Mouse (Mus musculus): ENCODE data around the gene Ankrd28. TPM values are rescaled to one million over a fixed set of nuclear protein-coding genes. Genes with fewer than 3 reads are reported as not detected.
"Not testable (repeated sequence)": the region's sequence is repeated elsewhere in the genome, so short reads cannot be mapped to it uniquely, and the experiment has no call there.

The Ankrd28 gene
- 10 to 100 TPM; 26.9 to 28.7 TPM for total RNA-seq (2021)
- long read RNA-seq, experiment 1, full-length matches to known transcripts, result 2 of 4 reads
- long read RNA-seq, experiment 1, partial matches to known transcripts, result 0 of 4 reads
- long read RNA-seq, experiment 1, other reads (novel, unspliced or antisense), result 2 of 4 reads
- long read RNA-seq, experiment 2, full-length matches to known transcripts, result 2 of 7 reads
- long read RNA-seq, experiment 2, partial matches to known transcripts, result 1 of 7 reads
- long read RNA-seq, experiment 2, other reads (novel, unspliced or antisense), result 4 of 7 reads

GRCm38 (mm10) chr14:31830571-31831369, at the start of gene Ankrd28:
Gene Ankrd28, minus strand, starts transcription at chr14:31830651.
- DNase-seq, result peak; percentile 97 to 98
- intact Hi-C loops (cut with DNase I), result loop anchor here (5.0 kb wide), 1 partner anchor 62 kb away; no protein-coding TSS in a partner anchor

DNA sequence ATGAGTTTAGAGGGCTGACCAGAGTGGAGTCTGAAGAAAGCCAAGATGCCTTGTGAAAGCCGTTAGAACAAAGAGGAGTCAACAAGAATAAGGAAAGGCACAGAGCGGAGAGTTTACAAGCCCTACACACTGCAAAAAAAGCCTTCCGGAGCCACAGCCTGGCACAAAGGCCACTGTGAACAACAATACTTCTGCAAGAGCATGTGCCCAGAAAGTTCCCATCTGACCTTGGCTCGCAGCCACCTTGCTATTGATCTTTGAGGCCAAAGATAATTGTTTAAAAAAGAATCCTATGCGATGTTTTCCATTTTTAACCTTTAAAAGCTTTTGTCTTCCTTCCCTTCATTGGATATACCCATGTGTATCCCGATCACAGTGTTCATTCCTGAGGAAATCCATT, 49.0 kb upstream of the Ankrd28 start:
- DNase-seq, result no peak
- intact Hi-C loops (cut with DNase I), result no loop called here

DNA sequence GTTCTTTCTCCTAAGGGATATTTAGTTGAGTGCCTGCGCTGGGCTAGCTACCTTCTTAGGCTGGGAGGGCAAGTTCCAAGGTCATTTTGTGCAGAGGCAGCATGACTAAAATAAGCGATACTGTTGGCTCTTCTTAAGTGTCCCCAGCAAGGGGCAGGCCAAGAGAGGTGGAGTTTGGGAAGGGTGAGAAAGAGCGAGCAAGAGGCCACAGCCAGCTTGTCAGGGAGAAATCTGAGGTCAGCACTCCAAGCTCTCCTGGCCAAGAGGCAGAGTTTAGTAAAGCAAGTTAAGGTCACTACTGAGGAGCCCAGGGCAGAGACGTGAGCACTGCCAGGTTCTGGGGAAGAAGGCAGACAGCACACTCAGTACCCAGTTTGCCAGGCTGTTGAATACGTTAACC, 41.7 kb upstream of the Ankrd28 start:
- intact Hi-C loops (cut with DNase I), result no loop called here
- DNase-seq, result peak; percentile 33 to 50

- intact Hi-C loops (cut with DNase I), result no loop called here
- no peak for DNase-seq
Observed at GRCm38 (mm10) chr14:31870436-31870835, 40.0 kb upstream of the Ankrd28 start.

- no peak for DNase-seq
- intact Hi-C loops (cut with DNase I), result no loop called here
Observed at GRCm38 (mm10) chr14:31868591-31868990, 38.1 kb upstream of the Ankrd28 start.

DNA sequence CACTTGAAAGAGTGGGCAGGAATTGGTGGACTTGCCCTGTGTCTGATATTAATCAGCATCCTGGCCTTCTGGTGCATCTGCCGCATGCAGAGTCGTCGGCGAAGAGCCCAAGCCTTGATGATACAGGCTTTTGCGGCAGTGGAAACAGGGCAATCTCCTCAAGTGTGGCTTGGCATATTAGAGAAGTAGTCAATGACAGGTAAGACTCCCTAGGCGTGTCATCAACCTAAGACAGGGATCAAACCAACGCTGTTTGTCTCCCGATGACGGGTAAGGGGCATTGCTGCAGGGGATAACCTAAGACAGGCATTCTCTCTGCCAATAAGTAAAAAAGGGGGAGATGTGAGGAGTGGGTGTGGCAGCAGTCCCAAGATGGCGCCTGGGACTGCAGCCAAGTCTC, 35.9 kb upstream of the Ankrd28 start:
- intact Hi-C loops (cut with DNase I); DNase-seq: not testable (repeated sequence)

DNA sequence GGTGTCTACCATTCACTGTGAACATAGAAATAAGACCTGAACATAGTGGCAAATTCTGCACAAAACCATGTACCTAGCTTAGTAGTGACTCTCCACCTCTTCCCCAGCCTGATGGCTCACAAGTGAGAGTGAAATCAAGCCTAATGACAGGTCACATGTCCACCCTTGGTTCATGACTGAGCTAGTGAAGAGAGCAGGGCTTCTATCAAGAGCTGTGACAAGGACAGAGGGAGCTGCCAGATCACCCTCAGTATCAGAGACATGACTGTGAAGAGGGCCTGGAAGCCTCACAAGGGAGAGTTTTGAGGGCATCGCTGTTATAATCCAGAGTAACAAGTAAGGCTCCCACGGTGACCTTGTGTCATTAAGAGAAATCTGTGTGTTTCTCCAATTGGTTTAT, 28.2 kb upstream of the Ankrd28 start:
- intact Hi-C loops (cut with DNase I), result no loop called here
- no peak for DNase-seq

DNA sequence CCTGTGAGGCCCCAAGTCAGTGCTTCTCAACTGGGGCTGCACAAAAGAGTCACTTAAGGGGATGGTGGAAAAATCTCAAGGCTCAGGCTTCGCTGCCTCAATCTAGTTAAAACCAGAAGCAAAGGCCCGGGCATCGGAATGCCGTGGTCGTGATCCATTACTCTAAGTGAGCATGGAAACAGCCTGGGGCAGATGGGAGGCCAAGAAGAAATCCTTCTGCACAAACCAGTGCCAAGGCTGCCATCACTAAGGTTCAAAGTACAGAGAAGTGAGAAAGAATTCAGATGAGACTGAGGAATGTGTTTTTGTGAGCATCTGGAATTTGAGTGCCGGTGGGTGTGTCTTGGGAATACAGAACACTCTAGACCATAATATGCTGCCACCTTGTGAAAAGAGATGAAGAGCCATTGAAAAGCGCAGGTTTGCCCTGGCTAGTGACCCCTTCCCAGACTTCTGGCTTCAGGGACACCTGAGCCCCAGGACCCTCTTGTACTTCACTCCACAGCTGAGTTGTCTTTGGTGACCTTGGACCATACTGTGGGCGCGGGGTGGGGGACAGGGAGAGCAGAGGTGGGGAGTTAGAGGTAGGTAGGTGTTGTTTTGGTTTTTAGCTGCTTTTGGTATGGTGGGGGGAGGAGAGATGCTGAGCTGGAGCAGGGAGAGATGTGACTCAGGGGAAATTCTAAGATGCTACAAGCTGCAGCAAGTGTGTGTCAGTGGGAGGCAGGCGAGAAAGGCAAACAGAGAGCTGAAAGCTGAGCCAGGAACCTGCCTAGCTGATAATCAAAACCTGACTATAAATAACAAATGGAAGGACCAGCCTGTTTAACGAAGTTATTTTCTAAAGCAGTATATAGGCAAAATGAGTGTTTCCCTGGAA, 26.9 kb upstream of the Ankrd28 start:
- intact Hi-C loops (cut with DNase I), result no loop called here
- no peak for DNase-seq

GRCm38 (mm10) chr14:31856007-31856406, 25.6 kb upstream of the Ankrd28 start:
- intact Hi-C loops (cut with DNase I), result no loop called here
- DNase-seq, result no peak

DNA sequence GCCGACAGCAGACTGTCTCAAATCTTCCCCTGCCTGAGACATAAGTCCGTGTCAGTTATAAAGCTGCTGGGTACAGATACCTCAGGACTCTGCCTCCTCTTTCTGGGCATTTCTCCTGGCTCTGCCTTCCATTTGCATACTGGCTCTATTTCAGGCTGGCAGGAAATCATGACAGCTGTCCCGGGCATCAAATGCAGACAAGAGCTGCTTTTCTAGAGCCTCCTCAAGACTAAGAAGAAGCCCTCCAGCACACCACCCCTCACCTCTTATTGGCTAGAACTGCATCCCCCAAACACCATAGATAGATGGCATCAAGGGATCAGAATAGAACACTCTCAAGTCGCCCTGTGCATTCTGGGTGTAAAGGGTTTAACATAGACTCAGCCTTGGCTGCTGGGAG, 24.2 kb upstream of the Ankrd28 start:
- no peak for DNase-seq
- intact Hi-C loops (cut with DNase I), result no loop called here

GRCm38 (mm10) chr14:31843571-31843970, 13.1 kb upstream of the Ankrd28 start:
- no peak for DNase-seq
- intact Hi-C loops (cut with DNase I), result no loop called here

- no peak for DNase-seq
- intact Hi-C loops (cut with DNase I), result loop anchor here (5.0 kb wide), 1 partner anchor 60 kb away; no protein-coding TSS in a partner anchor
Observed at GRCm38 (mm10) chr14:31832022-31832421, 1.6 kb upstream of the Ankrd28 start.

- no peak for DNase-seq
- intact Hi-C loops (cut with DNase I), result loop anchor here (5.0 kb wide), 1 partner anchor 61 kb away; no protein-coding TSS in a partner anchor
Observed at GRCm38 (mm10) chr14:31831370-31831712, 890 bp upstream of the Ankrd28 start.

- DNase-seq, result peak; percentile 54 to 63
- intact Hi-C loops (cut with DNase I), result loop anchor here (5.0 kb wide), 1 partner anchor 62 kb away; no protein-coding TSS in a partner anchor
Observed at GRCm38 (mm10) chr14:31829761-31830562, 489 bp downstream of the Ankrd28 start.

DNA sequence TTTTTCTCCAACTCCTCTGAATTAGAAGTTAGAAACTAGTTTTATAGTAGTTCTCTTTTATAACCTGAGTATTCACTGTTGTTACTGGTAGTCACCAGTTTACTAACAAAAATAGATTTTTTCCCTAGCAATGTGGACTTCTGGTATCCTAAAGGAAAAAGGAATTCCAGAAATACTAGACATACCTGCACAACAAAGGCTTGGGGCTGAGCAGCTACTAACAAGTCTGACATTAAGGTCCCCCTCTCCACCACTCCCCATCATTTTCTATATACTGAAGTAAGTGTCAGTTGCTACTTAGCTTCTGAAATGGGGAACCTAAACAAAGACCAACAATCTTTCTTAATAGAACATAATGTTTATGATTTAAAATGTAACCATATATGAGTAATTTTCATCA, 3.2 kb downstream of the Ankrd28 start:
- intact Hi-C loops (cut with DNase I), result no loop called here
- no peak for DNase-seq

DNA sequence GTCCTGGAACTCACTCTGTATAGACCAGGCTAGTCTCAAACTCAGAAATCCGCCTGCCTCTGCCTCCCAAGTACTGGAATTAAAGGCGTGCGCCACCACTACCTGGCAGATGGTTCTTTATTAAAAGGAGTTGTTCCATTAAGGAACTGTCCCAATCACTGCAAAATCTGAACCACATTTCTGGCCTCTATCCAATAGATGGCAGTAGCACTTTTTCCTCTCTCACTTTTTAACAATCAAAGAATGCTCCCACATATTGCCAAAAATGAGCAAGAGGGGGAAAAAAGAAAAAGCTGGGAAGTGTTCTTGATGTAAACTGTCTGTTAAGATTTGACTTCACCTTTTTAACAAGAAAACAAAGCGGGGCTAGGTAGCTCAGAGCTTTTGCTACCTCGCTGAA, 20.5 kb downstream of the Ankrd28 start:
- intact Hi-C loops (cut with DNase I), result no loop called here

DNA sequence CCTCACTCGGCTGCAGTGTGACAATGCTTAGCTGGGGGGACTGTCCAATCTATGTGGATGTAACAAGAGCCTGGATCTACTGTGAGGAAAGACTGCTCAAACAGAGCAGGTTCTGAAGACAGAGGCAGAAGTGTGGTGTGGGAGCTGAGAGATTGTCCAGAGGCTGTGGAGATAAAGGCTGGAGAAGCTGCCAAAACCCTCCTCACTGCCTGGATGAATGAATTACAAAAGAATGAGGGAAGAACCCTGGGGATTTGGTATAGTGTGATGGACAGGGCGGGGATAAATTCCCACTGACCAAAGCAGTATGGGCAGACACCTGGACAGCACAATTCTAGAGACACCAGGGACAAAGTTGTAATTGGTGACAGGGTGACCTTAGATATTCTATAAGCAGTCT, 26.7 kb downstream of the Ankrd28 start:
- DNase-seq, result peak in 1 of 2 experiments; percentile 14
- intact Hi-C loops (cut with DNase I), result no loop called here

More for the DNA sequence above, 20.5 kb downstream of the Ankrd28 start:
- DNase-seq, result no peak

GRCm38 (mm10) chr14:31800976-31801375, 29.5 kb downstream of the Ankrd28 start:
- no peak for DNase-seq
- intact Hi-C loops (cut with DNase I), result no loop called here

GRCm38 (mm10) chr14:31800446-31800845, 30.0 kb downstream of the Ankrd28 start:
- intact Hi-C loops (cut with DNase I), result no loop called here
- no peak for DNase-seq

- DNase-seq, result no peak
- intact Hi-C loops (cut with DNase I), result loop anchor here (10.0 kb wide), 1 partner anchor 396 kb away; no protein-coding TSS in a partner anchor
Observed at GRCm38 (mm10) chr14:31798937-31799336, 31.5 kb downstream of the Ankrd28 start.
